Mouse (Mus musculus) lung, embryonic 16.5 days (tissue): ENCODE data around the gene Mb. TPM values are rescaled to one million over a fixed set of nuclear protein-coding genes. Genes with fewer than 3 reads are reported as not detected.

Source experiments
- polyA plus RNA-seq: library from polyadenylated mRNA; unstranded; fragments of >200 nt; fragmentation: Nextera tagmentation; extraction: Ambion mirVana; gene quantifications from 2 replicates; pipeline ENCODE4 v1.2.1, GENCODE M21; 2015

The Mb gene
- polyA plus RNA-seq, 1 experiment from 2014 or later: 2.4 TPM

Other genes starting within 250 kb of the Mb start
- 17.0 and 20.0 TPM in 2 replicates for gene Zfp251, start 179.2 kb downstream of the Mb start, polyA plus RNA-seq
- gene Zfp7, start 171.4 kb downstream of the Mb start, polyA plus RNA-seq: 11.4 TPM in 2 replicates
- 0.39 and 0.57 TPM in 2 replicates for gene Gm49527, start 171.3 kb downstream of the Mb start, polyA plus RNA-seq
- gene Zfp647, start 125.2 kb downstream of the Mb start, polyA plus RNA-seq: 13.0 and 13.5 TPM in 2 replicates
- 75.9 and 77.9 TPM in 2 replicates for gene 1110038F14Rik, start 102.2 kb downstream of the Mb start, polyA plus RNA-seq
- gene Apol6, start 5.9 kb downstream of the Mb start, polyA plus RNA-seq: 0.06 TPM in 1 of 2 replicates, not detected in the other